Mouse (Mus musculus) embryonic fibroblast, embryonic 13.5 days (primary cell): ENCODE measurements around the gene Snx27. TPM values are rescaled to one million over a fixed set of nuclear protein-coding genes. Genes with fewer than 3 reads are reported as not detected.

Experiments
- H3K27ac ChIP-seq: 2 replicates; pipeline ENCODE4 v1.5.1; 2012; ENCODE audit warnings: low read length, control low read depth, inconsistent platforms; ENCODE audit not compliant: insufficient read depth
- H3K4me1 ChIP-seq: 2 replicates; pipeline ENCODE4 v1.6.1; 2011; ENCODE audit warnings: low read length; ENCODE audit not compliant: control insufficient read depth, insufficient read depth
- H3K4me3 ChIP-seq: 2 replicates; pipeline ENCODE4 v1.5.1; 2011; ENCODE audit warnings: mild to moderate bottlenecking, control low read depth, low read length; ENCODE audit not compliant: insufficient read depth
- CTCF ChIP-seq: IDR thresholded peaks from 2 replicates; pipeline ENCODE4 v1.5.1; 2011; ENCODE audit warnings: mild to moderate bottlenecking, control low read depth, low read length, moderate library complexity, borderline replicate concordance; ENCODE audit not compliant: insufficient read depth
- POLR2A ChIP-seq: IDR thresholded peaks from 2 replicates; pipeline ENCODE4 v1.6.1; 2011; ENCODE audit warnings: low read depth, mild to moderate bottlenecking, control low read depth, low read length, moderate library complexity
- polyA plus RNA-seq: library from polyadenylated mRNA; stranded (reverse); fragments of >200 nt; gene quantifications from 2 replicates; pipeline ENCODE4 v1.2.4, GENCODE M21; 2011; ENCODE audit warnings: low read depth; ENCODE audit not compliant: missing spikeins, insufficient read length

The Snx27 gene
- polyA plus RNA-seq, 1 experiment: 41.1 TPM

GRCm38 (mm10) chr3:94480291-94480884 lies 102.1 kb downstream of the Snx27 start, which contains the start of gene Riiad1:
TSS of gene Riiad1 (minus strand) at chr3:94480341.
- TF ChIP-seq POLR2A (no peak), CTCF (no peak)
- Histone ChIP-seq H3K27ac (no peak within 1 kb of the TSS), H3K4me3 (no peak within 1 kb of the TSS), H3K4me1 (no peaks in the 10 kb centered on the region)

DNA sequence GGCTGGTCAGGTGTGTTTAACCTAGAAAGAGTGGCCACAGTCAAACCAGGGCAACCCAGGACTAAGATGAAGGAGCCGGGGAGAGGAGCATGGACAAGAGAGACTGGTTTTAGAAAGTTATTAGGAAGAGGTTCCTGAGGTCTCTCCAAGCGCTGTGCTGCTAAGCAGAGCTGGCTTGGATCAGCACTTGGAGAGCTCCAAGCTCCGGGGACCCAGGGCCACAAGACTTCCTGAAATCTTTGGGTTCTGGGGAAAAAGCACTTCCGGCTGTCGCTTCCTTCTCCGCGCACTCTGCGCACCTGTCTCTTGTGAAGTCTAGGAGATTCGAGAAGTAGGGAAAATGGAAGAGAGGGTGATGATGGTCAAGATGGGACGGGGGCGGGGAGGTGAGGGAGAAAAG lies 103.0 kb downstream of the Snx27 start:
- Histone ChIP-seq H3K4me3 (no peak overlapping the region), H3K27ac (no peak overlapping the region), H3K4me1 (no peaks in the 10 kb centered on the region)
- TF ChIP-seq CTCF: no peak
- no peak for TF ChIP-seq POLR2A

- H3K4me1 ChIP-seq: no peaks in the 10 kb centered on the region
- H3K4me3 ChIP-seq: no peak overlapping the region
- H3K27ac ChIP-seq: no peak overlapping the region
- TF ChIP-seq CTCF (no peak), POLR2A (no peak)
These were observed 103.8 kb downstream of the Snx27 start for GRCm38 (mm10) chr3:94478591-94479169.

GRCm38 (mm10) chr3:94477981-94478422 lies 104.5 kb downstream of the Snx27 start, which contains the start of gene Celf3:
TSS of gene Celf3 (plus strand) at chr3:94478295.
- TF ChIP-seq CTCF (no peak), POLR2A (no peak)
- H3K27ac ChIP-seq: no peak within 1 kb of the TSS
- H3K4me3 ChIP-seq: no peak within 1 kb of the TSS
- peaks cover 3% of the 10 kb centered on the region; the same call in 1 of the 2 replicates for H3K4me1 ChIP-seq

GRCm38 (mm10) chr3:94477444-94477843 lies 105.1 kb downstream of the Snx27 start:
- H3K27ac ChIP-seq: no peak overlapping the region
- H3K4me1 ChIP-seq: peaks cover 7% of the 10 kb centered on the region; the same call in 1 of the 2 replicates
- TF ChIP-seq POLR2A (no peak), CTCF (no peak)
- no peak overlapping the region for H3K4me3 ChIP-seq

GRCm38 (mm10) chr3:94476301-94477035 lies 106.0 kb downstream of the Snx27 start:
- Histone ChIP-seq H3K27ac (no peak overlapping the region), H3K4me3 (no peak overlapping the region), H3K4me1 (peaks cover 9% of the 10 kb centered on the region; the same call in 1 of the 2 replicates)
- TF ChIP-seq CTCF (no peak), POLR2A (no peak)

DNA sequence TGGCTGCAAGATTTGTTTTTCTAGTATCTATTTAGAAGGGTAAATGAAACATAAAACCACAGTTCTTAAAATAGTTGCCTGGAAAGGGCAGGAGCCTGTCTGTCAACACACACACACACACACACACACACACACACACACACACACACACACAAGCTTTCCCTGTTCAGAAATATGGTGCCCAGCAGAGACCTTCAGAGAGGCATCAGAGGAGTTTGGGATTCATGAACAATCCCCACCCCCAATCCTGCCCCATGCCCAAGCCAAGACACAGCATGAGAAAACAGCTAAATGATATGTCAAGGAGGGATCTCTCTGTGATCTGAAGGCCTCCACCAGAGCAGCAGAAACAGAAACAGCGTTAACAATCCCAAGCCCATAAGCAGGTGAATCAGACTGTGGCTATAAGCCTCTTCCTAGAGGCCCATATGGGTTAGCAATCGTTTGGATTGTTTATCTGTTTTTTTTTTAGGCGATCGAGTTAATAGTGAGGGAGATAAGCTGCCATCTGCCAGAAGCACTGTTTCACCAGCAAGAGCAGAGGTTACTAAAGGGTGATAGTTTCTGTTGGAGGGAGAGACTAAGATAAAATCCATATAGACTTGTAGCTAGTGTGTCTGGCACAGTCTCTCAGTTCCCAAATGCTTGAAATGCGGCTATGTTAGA lies 108.8 kb downstream of the Snx27 start:
- no peak overlapping the region for H3K4me3 ChIP-seq
- no peak overlapping the region for H3K27ac ChIP-seq
- TF ChIP-seq POLR2A (no peak), CTCF (no peak)
- peaks cover 9% of the 10 kb centered on the region; the same call in 1 of the 2 replicates for H3K4me1 ChIP-seq

GRCm38 (mm10) chr3:94473115-94473505 lies 109.4 kb downstream of the Snx27 start:
- Histone ChIP-seq H3K27ac (peak overlapping the region; percentile 16; the same call in 1 of the 2 replicates), H3K4me3 (no peak overlapping the region), H3K4me1 (peaks cover 9% of the 10 kb centered on the region; the same call in 1 of the 2 replicates)
- TF ChIP-seq CTCF: no peak
- TF ChIP-seq POLR2A: no peak

DNA sequence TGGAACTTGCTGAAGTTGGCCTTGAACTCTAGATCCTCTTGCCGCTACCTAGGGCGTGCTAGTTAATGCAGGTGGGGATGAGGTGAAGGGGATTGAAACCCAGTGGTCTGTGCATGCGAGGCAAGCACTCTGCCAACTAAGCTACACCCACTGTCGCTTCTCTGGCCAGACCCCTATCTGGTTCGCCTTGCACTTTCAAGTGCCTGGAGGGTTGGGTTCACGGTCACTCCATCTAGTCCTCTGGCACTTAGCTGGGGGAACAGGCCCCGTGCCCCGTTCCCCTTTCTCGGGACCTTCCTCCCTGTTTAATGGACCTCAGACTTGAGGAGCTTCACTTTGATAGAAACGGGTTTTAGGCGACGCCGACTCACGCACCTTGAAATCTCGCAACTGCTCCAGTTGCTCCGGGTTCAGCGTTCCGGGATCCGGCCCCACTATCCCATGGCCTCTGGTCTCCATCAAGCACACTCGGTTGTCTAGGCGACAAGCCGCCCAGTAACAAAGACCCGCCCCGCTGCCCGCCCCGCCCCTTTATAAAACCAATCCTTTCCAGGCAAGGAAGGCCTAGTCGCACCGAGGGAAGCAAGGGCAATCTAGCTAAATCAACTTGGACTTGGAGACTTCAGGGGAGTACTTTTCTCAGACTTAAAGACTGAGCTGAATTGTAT lies 109.9 kb downstream of the Snx27 start:
- H3K27ac ChIP-seq: peak overlapping the region; percentile 16; the same call in 1 of the 2 replicates
- TF ChIP-seq CTCF: no peak
- peak; percentile 37; the same call in 1 of the 2 replicates for TF ChIP-seq POLR2A
- peaks cover 9% of the 10 kb centered on the region; the same call in 1 of the 2 replicates for H3K4me1 ChIP-seq
- H3K4me3 ChIP-seq: no peak overlapping the region
